Mouse (Mus musculus) heart, postnatal 0 days (tissue): Measurements from ENCODE around the gene Ppp1r32. TPM values are rescaled to one million over a fixed set of nuclear protein-coding genes. Genes with fewer than 3 reads are reported as not detected.

Source experiments
- ATAC-seq: fragments of 200-750 bp; cut with Nextera tagmentation; 2 replicates; pipeline ENCODE4 v1.8.0; 2017; ENCODE audit warnings: low read depth, moderate number of reproducible peaks, moderate library complexity; ENCODE audit not compliant: insufficient read depth
- DNase-seq: peaks from one replicate; pipeline ENCODE4 v3.0.0-alpha.2; 2016; ENCODE audit warnings: low spot score
- H3K27ac ChIP-seq: fragments of 300-500 bp; sonication (generic); 2 replicates; pipeline ENCODE4 v1.5.1; 2014; ENCODE audit warnings: low read depth, mild to moderate bottlenecking
- H3K27me3 ChIP-seq: fragments of 300-500 bp; sonication (generic); 2 replicates; pipeline ENCODE4 v1.6.1; 2014; ENCODE audit warnings: low read length, mixed read lengths; ENCODE audit not compliant: control insufficient read depth, insufficient read depth
- H3K36me3 ChIP-seq: fragments of 300-500 bp; sonication (generic); replicated peaks from 2 replicates; pipeline ENCODE4 v1.6.1; 2014; ENCODE audit warnings: low read length, mixed read lengths; ENCODE audit not compliant: control insufficient read depth, insufficient read depth
- H3K4me1 ChIP-seq: fragments of 300-500 bp; sonication (generic); 2 replicates; pipeline ENCODE4 v1.6.1; 2014; ENCODE audit warnings: antibody characterized with exemption; ENCODE audit not compliant: control insufficient read depth, insufficient read depth
- H3K4me2 ChIP-seq: fragments of 300-500 bp; sonication (generic); 2 replicates; pipeline ENCODE4 v1.6.1; 2014; ENCODE audit warnings: low read depth, mild to moderate bottlenecking, low read length, moderate library complexity
- H3K4me3 ChIP-seq: fragments of 300-500 bp; sonication (generic); 2 replicates; pipeline ENCODE4 v1.5.1; 2014; ENCODE audit warnings: low read depth, low read length
- H3K9ac ChIP-seq: fragments of 300-500 bp; sonication (generic); replicated peaks from 2 replicates; pipeline ENCODE4 v1.6.1; 2014; ENCODE audit warnings: low read depth, low read length, mixed read lengths
- H3K9me3 ChIP-seq: fragments of 300-500 bp; sonication (generic); replicated peaks from 2 replicates; pipeline ENCODE4 v1.6.1; 2016; ENCODE audit warnings: low read length; ENCODE audit not compliant: control insufficient read depth
- CTCF ChIP-seq: IDR thresholded peaks from 2 replicates; pipeline ENCODE4 v1.5.1; 2016; ENCODE audit warnings: antibody characterized with exemption, control low read depth, low read depth
- EP300 ChIP-seq: IDR thresholded peaks from 2 replicates; pipeline ENCODE4 v1.6.1; 2016; ENCODE audit warnings: antibody characterized with exemption, low read depth
- WGBS: fragments of 180-500 bp; shearing (Covaris S2); extraction: QIAGEN DNeasy Blood & Tissue Kit; methylation state at CpG from one replicate; pipeline ENCODE4 v1.1.7; 2014; 5-methylcytosine and 5-hydroxymethylcytosine counted together
- polyA plus RNA-seq: library from polyadenylated mRNA; unstranded; fragments of >200 nt; fragmentation: Nextera tagmentation; extraction: Ambion mirVana; gene quantifications from 2 replicates; pipeline ENCODE4 v1.2.1, GENCODE M21; 2015
- total RNA-seq: library from RNA; depleted of rRNA; stranded (reverse); fragments of >200 nt; gene quantifications from 2 replicates; pipeline ENCODE4 v1.2.3, GENCODE M21; 2014; ENCODE audit warnings: low replicate concordance; rRNA removed

The Ppp1r32 gene
- total RNA-seq, result 0.19 TPM in 1 of 2 replicates, not detected in the other
- 0.14 TPM in 2 replicates for polyA plus RNA-seq

DNA sequence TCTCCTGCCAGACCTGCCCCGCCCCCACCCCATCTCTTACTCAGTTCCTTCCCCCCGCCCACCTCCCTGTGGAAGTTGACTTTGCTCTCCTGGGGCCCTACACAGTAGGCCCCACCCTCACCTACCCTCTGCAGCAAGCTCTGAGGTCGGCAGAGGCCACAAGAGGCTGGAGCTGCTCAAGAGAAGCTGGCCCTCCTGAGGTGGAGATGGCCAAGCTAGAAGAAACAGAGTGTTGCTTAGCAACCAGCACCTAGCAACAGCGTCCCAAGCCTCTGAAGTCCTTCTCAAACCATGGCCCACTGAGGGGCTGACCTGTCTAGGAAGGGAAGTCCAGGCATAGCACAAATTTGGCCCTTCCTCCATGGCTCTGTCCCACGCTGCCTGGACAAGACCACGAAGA is at the start of gene Ppp1r32:
Gene Ppp1r32 (minus strand): TSS at position 226 of the 400 bp plus-strand sequence.
- Histone ChIP-seq H3K36me3 (no peaks in the 10 kb centered on the region), H3K27ac (no peak within 1 kb of the TSS), H3K9ac (no peak within 1 kb of the TSS), H3K4me1 (peaks cover 4% of the 10 kb centered on the region; the same call in 1 of the 2 replicates), H3K9me3 (no peaks in the 10 kb centered on the region), H3K27me3 (peaks cover 39% of the 10 kb centered on the region), H3K4me2 (no peak within 1 kb of the TSS), H3K4me3 (no peak within 1 kb of the TSS)
- no peak for TF ChIP-seq CTCF
- TF ChIP-seq EP300, result no peak
- DNase-seq (no peak), ATAC-seq (0 out of 2 replicates have a peak, but pooled peaks have one; percentile 11)
- WGBS, result 23% methylated on average over 6 of the region's 6 CpGs

GRCm38 (mm10) chr19:10530082-10530481 is 47.4 kb upstream of the Ppp1r32 start:
- Histone ChIP-seq H3K27ac (no peak overlapping the region), H3K4me3 (no peak overlapping the region), H3K4me1 (peaks cover 11% of the 10 kb centered on the region; the same call in 1 of the 2 replicates), H3K9me3 (no peaks in the 10 kb centered on the region), H3K4me2 (no peak overlapping the region), H3K36me3 (peaks cover 50% of the 10 kb centered on the region), H3K9ac (no peak overlapping the region), H3K27me3 (no peaks in the 10 kb centered on the region)
- WGBS, result 93% methylated on average over 1 of the region's 1 CpGs
- no peak for ATAC-seq
- no peak for TF ChIP-seq EP300
- TF ChIP-seq CTCF, result peak; percentile 13; the same call in 1 of the 2 replicates
- no peak for DNase-seq

GRCm38 (mm10) chr19:10525910-10526309 is 43.2 kb upstream of the Ppp1r32 start, which contains the start of gene Sdhaf2:
Gene Sdhaf2 (minus strand): TSS chr19:10526142.
- DNase-seq, result peak; percentile 78
- peak within 1 kb of the TSS; percentile 82 for H3K4me3 ChIP-seq
- WGBS, result 0% methylated on average over 11 of the region's 11 CpGs
- no peaks in the 10 kb centered on the region for H3K27me3 ChIP-seq
- peak within 1 kb of the TSS; percentile 99 for H3K27ac ChIP-seq
- H3K4me1 ChIP-seq, result peaks cover 16% of the 10 kb centered on the region
- no peak; the same call in 1 of the 2 replicates for ATAC-seq
- H3K4me2 ChIP-seq, result peak within 1 kb of the TSS; percentile 74
- TF ChIP-seq CTCF (peak; percentile 62), EP300 (no peak)
- peak within 1 kb of the TSS; percentile 98 for H3K9ac ChIP-seq
- H3K9me3 ChIP-seq, result no peaks in the 10 kb centered on the region
- H3K36me3 ChIP-seq, result 0 out of 2 replicates have a peak, but pooled peaks cover 14% of the 10 kb centered on the region

DNA sequence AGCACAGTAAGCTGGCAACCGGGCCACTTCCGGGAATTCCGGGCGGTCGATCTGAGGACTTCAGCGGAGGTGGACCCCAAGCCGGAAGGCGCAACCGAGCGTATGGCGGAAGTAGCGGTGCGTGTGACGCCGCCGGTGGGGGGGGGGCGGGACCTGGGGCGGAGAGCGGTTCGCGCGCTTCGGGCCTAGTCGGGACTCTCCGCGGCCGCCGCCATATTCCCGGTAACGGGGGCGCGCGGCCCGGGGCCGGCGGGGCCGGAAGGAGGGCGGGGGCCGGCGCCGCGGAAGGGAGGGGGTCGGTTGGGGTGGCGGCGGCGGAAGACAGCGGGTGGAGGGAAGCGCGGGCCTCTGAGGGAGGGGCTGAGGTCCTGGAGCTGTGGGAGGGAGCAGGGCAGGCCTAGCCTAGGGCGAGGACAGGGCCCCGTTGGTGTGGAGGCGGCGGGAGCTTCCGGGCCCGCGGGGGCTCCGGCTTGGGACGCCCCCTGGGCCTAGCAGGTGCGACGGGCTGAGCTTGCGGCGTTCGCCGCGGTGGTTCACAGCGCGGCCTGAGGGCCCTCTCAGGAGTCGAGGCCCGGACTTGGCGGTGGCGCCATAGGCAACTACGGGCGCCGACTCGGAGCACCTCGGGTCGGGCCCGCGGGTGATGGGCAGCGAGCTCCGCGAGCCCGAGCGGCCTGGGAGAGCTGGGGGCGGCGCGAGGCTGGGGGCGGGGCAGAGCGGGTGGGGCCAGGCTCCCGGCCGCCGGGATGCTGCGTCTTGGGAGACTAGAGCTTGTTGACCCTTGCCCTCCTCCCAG is 42.6 kb upstream of the Ppp1r32 start, which contains the start of gene Cpsf7:
Gene Cpsf7 (plus strand): TSS at position 161 of the 796 bp plus-strand sequence.
- Histone ChIP-seq H3K4me1 (peaks cover 16% of the 10 kb centered on the region), H3K9ac (peak within 1 kb of the TSS; percentile 98), H3K4me3 (peak within 1 kb of the TSS; percentile 82), H3K9me3 (no peaks in the 10 kb centered on the region), H3K27ac (peak within 1 kb of the TSS; percentile 99), H3K27me3 (no peaks in the 10 kb centered on the region), H3K4me2 (peak within 1 kb of the TSS; percentile 74), H3K36me3 (0 out of 2 replicates have a peak, but pooled peaks cover 9% of the 10 kb centered on the region)
- ATAC-seq (peak; percentile 93), DNase-seq (peak; percentile 92)
- peak; percentile 2; the same call in 1 of the 2 replicates for TF ChIP-seq EP300
- TF ChIP-seq CTCF, result no peak
- WGBS, result 1% methylated on average over 69 of the region's 93 CpGs

DNA sequence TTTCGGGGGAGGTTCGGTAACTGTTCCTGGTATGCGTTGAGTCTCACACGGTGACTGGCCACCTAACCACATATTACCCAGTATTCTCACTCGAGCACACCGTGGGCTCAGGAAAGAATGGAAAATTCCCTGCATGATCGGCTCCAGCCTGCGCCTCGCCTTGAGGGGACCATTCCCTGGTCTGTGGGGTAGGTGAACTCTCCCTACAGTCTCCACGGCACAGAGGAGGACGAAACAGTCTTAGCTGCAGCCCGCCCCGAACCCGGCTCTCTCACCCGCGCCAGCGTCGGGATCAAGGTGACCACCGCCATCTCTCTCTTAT is 42.0 kb upstream of the Ppp1r32 start:
- peaks cover 16% of the 10 kb centered on the region for H3K4me1 ChIP-seq
- no peak for ATAC-seq
- H3K4me2 ChIP-seq, result peak overlapping the region; percentile 74
- H3K36me3 ChIP-seq, result 0 out of 2 replicates have a peak, but pooled peaks cover 7% of the 10 kb centered on the region
- WGBS, result 1% methylated on average over 19 of the region's 19 CpGs
- peak overlapping the region; percentile 99 for H3K27ac ChIP-seq
- no peaks in the 10 kb centered on the region for H3K9me3 ChIP-seq
- no peak for TF ChIP-seq EP300
- no peak for TF ChIP-seq CTCF
- no peaks in the 10 kb centered on the region for H3K27me3 ChIP-seq
- DNase-seq, result peak; percentile 20
- H3K4me3 ChIP-seq, result peak overlapping the region; percentile 82
- peak overlapping the region; percentile 98 for H3K9ac ChIP-seq
